Mouse (Mus musculus): ENCODE measurements at regions not wholly inside any gene's neighbourhood (a gene's known extent, or its start where the extent isn't known, plus 50 kb on each side); places are given as distances from the start of the nearest gene placed in this dataset.
A peak's percentile ranks its signal among the peaks of the same experiment; 100 is the strongest.

DNA sequence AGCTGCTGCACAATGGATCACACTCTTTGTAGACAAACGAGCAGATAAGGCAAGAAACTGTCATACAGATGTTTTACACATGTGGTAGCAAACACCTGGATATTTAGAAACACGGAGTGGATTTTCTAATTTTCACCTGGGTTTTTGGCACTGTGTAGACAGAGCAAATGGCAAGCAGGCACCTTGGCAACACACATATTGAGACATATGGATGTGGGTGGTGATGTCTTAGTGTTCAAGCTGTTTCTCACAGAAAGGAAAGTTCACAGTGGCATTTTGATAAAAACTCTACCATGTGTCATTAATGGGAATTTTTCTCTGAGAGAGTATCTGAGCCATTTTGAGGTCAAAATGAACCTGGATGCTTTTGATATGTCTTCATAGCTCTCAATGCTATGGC is 417.9 kb upstream of the Megf9 start:
- Histone ChIP-seq H3K4me3 (ENCODE audit: low read depth, low read length) (no peak overlapping the region), H3K4me2 (ENCODE audit: low read depth, low read length) (no peak overlapping the region), H3K9me3 (ENCODE audit: control insufficient read depth, low read length) (no peaks in the 10 kb centered on the region), H3K4me1 (ENCODE audit: control insufficient read depth, insufficient read depth, low read length) (no peaks in the 10 kb centered on the region), H3K36me3 (ENCODE audit: control insufficient read depth, insufficient read depth, low read length) (no peaks in the 10 kb centered on the region), H3K27me3 (replicated peaks; ENCODE audit: control insufficient read depth, insufficient read depth, low read length) (no peaks in the 10 kb centered on the region), H3K27ac (replicated peaks; ENCODE audit: low read depth, low read length) (no peak overlapping the region), H3K9ac (ENCODE audit: low read depth, low read length) (no peak overlapping the region)
- no peak for DNase-seq (ENCODE audit: low spot score)
- 64% methylated on average over 2 of the region's 2 CpGs for WGBS
- ATAC-seq (ENCODE audit: low read depth): no peak

DNA sequence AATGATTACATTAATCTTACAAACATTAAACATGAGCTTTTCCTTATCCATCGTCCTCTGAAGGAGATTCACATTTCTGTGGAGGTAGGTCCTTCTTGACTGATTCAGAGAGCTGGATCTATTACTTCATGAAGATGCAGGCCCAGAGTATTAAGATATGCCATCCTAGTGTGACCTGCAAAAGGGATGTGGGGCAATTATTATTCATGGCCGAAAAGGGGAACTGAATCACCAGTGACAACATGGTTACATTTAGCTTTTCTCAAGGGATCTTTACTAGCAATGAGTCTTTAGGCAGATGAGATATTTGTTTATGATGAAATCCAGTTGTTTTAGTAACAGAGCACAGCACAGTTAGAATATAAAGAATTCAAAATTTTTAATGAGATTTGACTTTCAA is 405.4 kb upstream of the Megf9 start:
- no peak for ATAC-seq (ENCODE audit: low read depth)
- no peak overlapping the region for H3K4me2 ChIP-seq (ENCODE audit: low read depth, low read length)

DNA sequence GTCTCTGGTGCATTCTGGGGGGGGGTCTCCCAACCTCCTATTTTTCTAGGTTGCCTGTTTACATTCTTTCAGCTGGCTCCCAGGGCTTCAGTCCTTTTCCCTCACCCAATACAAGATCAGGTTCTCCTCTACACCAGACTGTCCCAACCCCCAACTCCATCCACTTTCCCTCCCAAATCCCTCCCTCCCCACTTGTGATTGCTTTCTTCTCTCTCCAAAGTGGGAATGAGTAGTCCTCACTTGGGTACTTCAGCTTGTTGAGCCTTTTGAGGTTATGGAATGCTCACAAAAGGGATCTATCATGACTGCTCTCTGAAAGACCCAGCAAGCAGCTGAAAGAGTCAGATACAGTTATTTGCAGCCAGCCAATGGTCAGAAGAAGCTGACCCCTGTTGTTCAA is 399.3 kb upstream of the Megf9 start:
- no peak overlapping the region for H3K4me3 ChIP-seq (ENCODE audit: low read depth, low read length)
- no peaks in the 10 kb centered on the region for H3K4me1 ChIP-seq (ENCODE audit: control insufficient read depth, insufficient read depth, low read length)
- ATAC-seq (ENCODE audit: low read depth) (no peak), DNase-seq (ENCODE audit: low spot score) (no peak)
- H3K27me3 ChIP-seq (replicated peaks; ENCODE audit: control insufficient read depth, insufficient read depth, low read length): no peaks in the 10 kb centered on the region
- no peaks in the 10 kb centered on the region for H3K36me3 ChIP-seq (ENCODE audit: control insufficient read depth, insufficient read depth, low read length)
- no peak overlapping the region for H3K27ac ChIP-seq (replicated peaks; ENCODE audit: low read depth, low read length)
- no peaks in the 10 kb centered on the region for H3K9me3 ChIP-seq (ENCODE audit: control insufficient read depth, low read length)
- H3K9ac ChIP-seq (ENCODE audit: low read depth, low read length): no peak overlapping the region
- no peak overlapping the region for H3K4me2 ChIP-seq (ENCODE audit: low read depth, low read length)

More for the DNA sequence above, 405.4 kb upstream of the Megf9 start:
- H3K4me3 ChIP-seq (ENCODE audit: low read depth, low read length): no peak overlapping the region
- DNase-seq (ENCODE audit: low spot score): no peak
- no peaks in the 10 kb centered on the region for H3K36me3 ChIP-seq (ENCODE audit: control insufficient read depth, insufficient read depth, low read length)
- no peaks in the 10 kb centered on the region for H3K9me3 ChIP-seq (ENCODE audit: control insufficient read depth, low read length)
- H3K27me3 ChIP-seq (replicated peaks; ENCODE audit: control insufficient read depth, insufficient read depth, low read length): no peaks in the 10 kb centered on the region
- H3K27ac ChIP-seq (replicated peaks; ENCODE audit: low read depth, low read length): no peak overlapping the region
- WGBS: 80% methylated on average over 2 of the region's 2 CpGs
- H3K4me1 ChIP-seq (ENCODE audit: control insufficient read depth, insufficient read depth, low read length): no peaks in the 10 kb centered on the region
- no peak overlapping the region for H3K9ac ChIP-seq (ENCODE audit: low read depth, low read length)

DNA sequence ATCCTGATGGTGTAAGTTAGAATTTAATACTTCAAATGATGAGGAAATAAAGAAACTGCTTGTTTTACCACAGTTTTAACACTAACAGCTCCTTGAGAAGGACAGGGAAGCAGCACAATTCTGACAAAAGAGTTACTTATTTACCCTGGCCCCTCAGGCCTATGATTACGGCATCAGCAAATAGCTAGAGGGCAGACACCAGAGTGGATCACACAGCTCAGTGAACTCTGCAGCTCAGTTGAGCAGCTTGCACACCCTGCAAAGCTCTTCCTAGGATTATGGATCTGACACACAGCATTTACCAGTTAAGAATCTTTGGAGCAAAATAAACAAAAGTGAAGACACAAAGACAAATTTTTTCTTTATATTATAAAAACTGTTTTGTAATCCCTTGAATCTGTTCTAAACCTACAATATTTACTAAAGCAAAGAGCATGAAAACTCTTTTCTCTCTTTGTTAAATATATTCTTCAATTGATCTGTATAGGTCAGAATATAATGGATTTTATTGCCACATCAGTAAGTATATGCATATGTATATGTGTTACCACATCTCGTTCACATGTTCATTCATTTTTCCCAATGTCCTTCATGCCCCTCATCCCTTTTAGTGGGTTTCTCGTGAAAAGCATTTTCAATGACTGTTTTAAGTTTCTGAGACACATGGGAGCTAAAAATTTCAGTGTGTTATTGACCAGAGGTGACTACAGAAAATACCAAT is 387.3 kb upstream of the Megf9 start:
- WGBS: 52% methylated on average over 3 of the region's 3 CpGs
- no peak overlapping the region for H3K9ac ChIP-seq (ENCODE audit: low read depth, low read length)
- H3K36me3 ChIP-seq (ENCODE audit: control insufficient read depth, insufficient read depth, low read length): no peaks in the 10 kb centered on the region
- no peak overlapping the region for H3K4me3 ChIP-seq (ENCODE audit: low read depth, low read length)
- no peaks in the 10 kb centered on the region for H3K27me3 ChIP-seq (replicated peaks; ENCODE audit: control insufficient read depth, insufficient read depth, low read length)
- no peak overlapping the region for H3K27ac ChIP-seq (replicated peaks; ENCODE audit: low read depth, low read length)
- DNase-seq (ENCODE audit: low spot score) (peak; percentile 34), ATAC-seq (ENCODE audit: low read depth) (no peak)
- H3K4me1 ChIP-seq (ENCODE audit: control insufficient read depth, insufficient read depth, low read length): no peaks in the 10 kb centered on the region
- no peaks in the 10 kb centered on the region for H3K9me3 ChIP-seq (ENCODE audit: control insufficient read depth, low read length)
- no peak overlapping the region for H3K4me2 ChIP-seq (ENCODE audit: low read depth, low read length)

DNA sequence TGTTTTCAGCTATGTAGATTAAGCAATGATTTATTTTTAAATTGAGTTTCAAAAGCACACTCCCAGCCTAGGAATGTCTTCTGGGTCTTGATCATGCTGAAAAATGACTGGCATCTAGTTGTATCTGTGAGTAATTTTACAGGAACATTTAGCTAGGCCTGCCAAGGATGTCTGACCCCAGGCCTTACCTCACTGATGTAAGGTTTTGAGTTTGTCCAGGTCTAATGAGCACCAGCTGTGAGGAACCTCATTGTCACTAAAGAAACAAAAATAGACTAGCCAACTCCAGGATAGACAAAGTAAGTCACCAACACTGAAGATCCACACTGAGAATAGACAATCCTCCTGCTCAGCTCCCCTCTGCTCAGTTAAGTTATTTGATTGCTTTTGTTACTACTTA is 379.8 kb upstream of the Megf9 start:
- Histone ChIP-seq H3K4me1 (ENCODE audit: control insufficient read depth, insufficient read depth, low read length) (no peaks in the 10 kb centered on the region), H3K4me3 (ENCODE audit: low read depth, low read length) (no peak overlapping the region), H3K9ac (ENCODE audit: low read depth, low read length) (no peak overlapping the region), H3K9me3 (ENCODE audit: control insufficient read depth, low read length) (no peaks in the 10 kb centered on the region), H3K4me2 (ENCODE audit: low read depth, low read length) (no peak overlapping the region), H3K36me3 (ENCODE audit: control insufficient read depth, insufficient read depth, low read length) (no peaks in the 10 kb centered on the region), H3K27me3 (replicated peaks; ENCODE audit: control insufficient read depth, insufficient read depth, low read length) (no peaks in the 10 kb centered on the region), H3K27ac (replicated peaks; ENCODE audit: low read depth, low read length) (no peak overlapping the region)
- peak; percentile 17 for DNase-seq (ENCODE audit: low spot score)
- no peak for ATAC-seq (ENCODE audit: low read depth)

DNA sequence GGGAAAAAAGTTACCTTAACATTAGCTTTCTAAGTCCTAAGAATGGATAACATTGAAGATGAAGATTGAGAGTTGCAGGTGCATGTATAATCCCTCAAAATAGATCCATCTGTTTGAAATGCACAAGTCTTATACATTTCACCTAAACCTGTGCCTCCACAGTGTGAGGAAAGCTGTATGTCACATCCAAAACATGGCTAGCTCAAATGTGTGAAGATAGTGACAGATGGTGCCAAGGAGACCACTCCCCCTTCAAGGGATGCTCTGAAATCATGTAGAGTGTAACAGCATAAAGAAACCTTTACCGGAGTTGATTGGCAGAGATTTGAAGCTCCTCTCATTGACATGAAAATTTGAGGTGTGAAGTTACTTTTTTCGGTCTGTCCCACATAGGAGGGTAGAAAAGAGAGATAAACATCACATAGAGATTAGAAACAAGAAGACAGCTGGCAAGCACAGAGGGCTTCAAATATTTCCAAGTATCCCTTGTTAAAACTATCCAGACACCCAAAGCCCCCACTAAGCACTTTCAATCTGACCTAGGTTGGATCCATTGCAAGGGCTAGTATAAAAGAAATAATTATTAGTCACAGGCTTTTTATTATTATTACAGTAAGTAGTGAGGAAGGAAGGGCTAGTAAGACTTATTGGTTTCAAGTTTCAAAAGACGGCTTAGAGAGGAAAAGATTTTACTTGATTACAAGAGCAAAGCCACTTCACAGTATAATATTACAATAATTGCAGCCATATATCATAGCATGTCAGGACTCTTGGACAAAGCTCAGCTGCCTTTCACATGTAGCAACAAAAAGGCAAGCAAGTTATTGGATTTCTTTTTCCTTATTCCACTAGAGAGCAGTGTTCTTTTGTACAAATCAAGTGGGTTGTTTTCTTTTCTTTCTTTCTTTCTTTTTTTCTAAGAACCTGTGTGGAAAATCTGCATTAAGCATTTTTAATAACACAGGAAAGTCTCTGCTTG is 372.3 kb upstream of the Megf9 start:
- Histone ChIP-seq H3K27ac (replicated peaks; ENCODE audit: low read depth, low read length) (no peak overlapping the region), H3K36me3 (ENCODE audit: control insufficient read depth, insufficient read depth, low read length) (no peaks in the 10 kb centered on the region), H3K4me3 (ENCODE audit: low read depth, low read length) (no peak overlapping the region), H3K9ac (ENCODE audit: low read depth, low read length) (no peak overlapping the region), H3K9me3 (ENCODE audit: control insufficient read depth, low read length) (no peaks in the 10 kb centered on the region), H3K4me1 (ENCODE audit: control insufficient read depth, insufficient read depth, low read length) (no peaks in the 10 kb centered on the region), H3K4me2 (ENCODE audit: low read depth, low read length) (no peak overlapping the region), H3K27me3 (replicated peaks; ENCODE audit: control insufficient read depth, insufficient read depth, low read length) (no peaks in the 10 kb centered on the region)
- WGBS: 37% methylated on average over 3 of the region's 3 CpGs
- peak; percentile 72 for ATAC-seq (ENCODE audit: low read depth)
- DNase-seq (ENCODE audit: low spot score): peak; percentile 66

Measured in embryonic facial prominence, embryonic 14.5 days (tissue).